Mouse (Mus musculus): ENCODE measurements around the gene Klc3.

The Klc3 gene

GRCm38 (mm10) chr7:19359299-19359891 is 44.5 kb downstream of the Klc3 start, which contains the start of the genes Cd3eap and Ppp1r13l:
Cd3eap (minus strand) TSS chr7:19359483.
Ppp1r13l (plus strand) TSS chr7:19359749.
- peak; percentile 95 for DNase-seq

- no peak for DNase-seq
Observed at GRCm38 (mm10) chr7:19358634-19359033, 45.3 kb downstream of the Klc3 start.

- DNase-seq, result no peak
Observed at GRCm38 (mm10) chr7:19357381-19358375, 46.2 kb downstream of the Klc3 start.

- DNase-seq, result no peak
Observed at GRCm38 (mm10) chr7:19356311-19356710, 47.6 kb downstream of the Klc3 start.

- no peak for DNase-seq
Observed at GRCm38 (mm10) chr7:19354991-19355390, 48.9 kb downstream of the Klc3 start.

GRCm38 (mm10) chr7:19350221-19350620 is 53.7 kb downstream of the Klc3 start:
- no peak for DNase-seq

- DNase-seq, result no peak
Observed at GRCm38 (mm10) chr7:19349188-19349915, 54.6 kb downstream of the Klc3 start.

GRCm38 (mm10) chr7:19344938-19345471 is 58.9 kb downstream of the Klc3 start:
- DNase-seq, result peak; percentile 97

Measured in retina, postnatal 1 day (tissue).